Mouse (Mus musculus) kidney, adult 2 months (tissue): Measurements from ENCODE around the gene Arl14.

Source experiments
- CTCF ChIP-seq: fragments of 200-500 bp; conservative IDR thresholded peaks from 2 replicates; pipeline ENCODE4 v1.5.1; 2011; ENCODE audit warnings: low read depth, mild to moderate bottlenecking, control low read depth, low read length, moderate library complexity, mixed read lengths; ENCODE audit not compliant: insufficient read depth, insufficient read length
- POLR2A ChIP-seq: fragments of 200-500 bp; IDR thresholded peaks from one replicate; pipeline ENCODE4 v1.6.1; 2011; ENCODE audit warnings: low read depth, low read length, control low read depth

DNA sequence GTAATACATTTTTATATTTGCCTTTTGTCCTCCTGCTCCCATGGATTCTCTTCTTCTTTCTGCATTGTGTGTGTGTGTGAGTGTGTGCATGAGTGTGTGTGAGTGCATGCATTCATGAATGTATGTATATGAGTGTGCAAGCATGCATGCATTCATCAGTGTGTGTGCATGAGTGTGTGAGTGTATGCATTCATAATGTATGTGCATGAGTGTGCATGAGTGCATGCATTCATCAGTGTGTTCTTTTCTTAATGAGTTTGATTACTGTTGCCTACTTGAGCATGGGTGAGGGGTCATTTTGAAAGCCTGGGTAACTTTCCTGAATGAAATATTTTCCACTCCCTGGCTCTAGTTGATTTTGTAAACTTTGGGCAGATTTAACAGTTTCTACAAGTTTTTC, 44.3 kb upstream of the Arl14 start:
- no peak for TF ChIP-seq POLR2A
- TF ChIP-seq CTCF, result no peak
